Mouse (Mus musculus): ENCODE measurements at regions not wholly inside any gene's neighbourhood (a gene's known extent, or its start where the extent isn't known, plus 50 kb on each side); places are given as distances from the start of the nearest gene placed in this dataset.

GRCm38 (mm10) chr17:85877426-85877825 is 189.4 kb upstream of the Six2 start:
- no peak for TF ChIP-seq EP300 (IDR thresholded peaks at IDR 0.05; ENCODE audit: insufficient read depth, low read depth, low read length)
- TF ChIP-seq CTCF (IDR thresholded peaks at IDR 0.05): peak; percentile 65
